Mouse (Mus musculus) embryonic facial prominence, embryonic 10.5 days (tissue): ENCODE measurements around the gene Fgfr2. TPM values are rescaled to one million over a fixed set of nuclear protein-coding genes. Genes with fewer than 3 reads are reported as not detected.
"Not testable (repeated sequence)": the region's sequence is repeated elsewhere in the genome, so short reads cannot be mapped to it uniquely, and the experiment has no call there.

Experiments used
- DNase-seq: peaks from one replicate; pipeline ENCODE4 v3.0.0-alpha.2; 2017; ENCODE audit warnings: low spot score
- H3K27ac ChIP-seq: fragments of 300-500 bp; sonication (generic); replicated peaks from 2 replicates; pipeline ENCODE4 v1.5.1; 2016; ENCODE audit warnings: mild to moderate bottlenecking
- H3K27me3 ChIP-seq: fragments of 300-500 bp; sonication (generic); replicated peaks from 2 replicates; pipeline ENCODE4 v1.6.1; 2016; ENCODE audit warnings: low read depth, mild to moderate bottlenecking; ENCODE audit not compliant: poor library complexity, severe bottlenecking
- H3K36me3 ChIP-seq: fragments of 300-500 bp; sonication (generic); replicated peaks from 2 replicates; pipeline ENCODE4 v1.6.1; 2016; ENCODE audit warnings: mild to moderate bottlenecking, moderate library complexity
- H3K4me1 ChIP-seq: fragments of 300-500 bp; sonication (generic); 2 replicates; pipeline ENCODE4 v1.6.1; 2016
- H3K4me3 ChIP-seq: fragments of 300-500 bp; sonication (generic); 2 replicates; pipeline ENCODE4 v1.5.1; 2016; ENCODE audit warnings: mild to moderate bottlenecking, moderate library complexity
- H3K9me3 ChIP-seq: fragments of 300-500 bp; sonication (generic); 2 replicates; pipeline ENCODE4 v1.6.1; 2016; ENCODE audit warnings: mild to moderate bottlenecking
- WGBS: fragments of 180-500 bp; shearing (Covaris S2); methylation state at CpG from one replicate; pipeline ENCODE4 v1.1.7; 2016; 5-methylcytosine and 5-hydroxymethylcytosine counted together
- polyA plus RNA-seq: library from polyadenylated mRNA; unstranded; fragments of >200 nt; fragmentation: Nextera tagmentation; extraction: Ambion mirVana; gene quantifications from 2 replicates; pipeline ENCODE4 v1.2.1, GENCODE M21; 2016

The Fgfr2 gene
- polyA plus RNA-seq, 1 experiment from 2014 or later = 74.3 TPM

- WGBS = 96% methylated on average over 15 of the region's 15 CpGs
- H3K27me3 ChIP-seq, H3K4me3 ChIP-seq, H3K9me3 ChIP-seq, H3K4me1 ChIP-seq, DNase-seq, H3K27ac ChIP-seq: not testable (repeated sequence)
- peaks cover 78% of the 10 kb centered on the region for H3K36me3 ChIP-seq
These were observed 2592.0 kb downstream of the Fgfr2 start for GRCm38 (mm10) chr7:130531138-130531537.

GRCm38 (mm10) chr7:130527306-130527705 lies 2595.8 kb downstream of the Fgfr2 start:
- DNase-seq = no peak
- Histone ChIP-seq H3K36me3 (peaks cover 42% of the 10 kb centered on the region), H3K9me3 (no peaks in the 10 kb centered on the region), H3K27ac (no peak overlapping the region), H3K27me3 (no peaks in the 10 kb centered on the region), H3K4me1 (no peaks in the 10 kb centered on the region), H3K4me3 (no peak overlapping the region)
- WGBS = 91% methylated on average over 9 of the region's 9 CpGs

- peaks cover 12% of the 10 kb centered on the region for H3K4me1 ChIP-seq
- H3K9me3 ChIP-seq = no peaks in the 10 kb centered on the region
- no peak overlapping the region for H3K27ac ChIP-seq
- WGBS = 93% methylated on average over 8 of the region's 8 CpGs
- peaks cover 4% of the 10 kb centered on the region for H3K36me3 ChIP-seq
- no peak for DNase-seq
- H3K27me3 ChIP-seq = no peaks in the 10 kb centered on the region
- H3K4me3 ChIP-seq = no peak overlapping the region
These were observed 2599.7 kb downstream of the Fgfr2 start for GRCm38 (mm10) chr7:130523451-130523850.

- H3K4me3 ChIP-seq = no peak overlapping the region
- no peaks in the 10 kb centered on the region for H3K27me3 ChIP-seq
- H3K36me3 ChIP-seq = no peaks in the 10 kb centered on the region
- H3K4me1 ChIP-seq = peaks cover 21% of the 10 kb centered on the region
- WGBS = 86% methylated on average over 14 of the region's 14 CpGs
- no peaks in the 10 kb centered on the region for H3K9me3 ChIP-seq
- DNase-seq = no peak
- H3K27ac ChIP-seq = peak overlapping the region; percentile 98; the same call in 1 of the 2 replicates
These were observed 2602.2 kb downstream of the Fgfr2 start for GRCm38 (mm10) chr7:130520812-130521422.

GRCm38 (mm10) chr7:130520049-130520425 lies 2603.1 kb downstream of the Fgfr2 start, which contains the start of gene Ate1:
Gene Ate1 (minus strand): TSS chr7:130520369.
- H3K4me1 ChIP-seq = peaks cover 21% of the 10 kb centered on the region
- no peaks in the 10 kb centered on the region for H3K9me3 ChIP-seq
- no peak for DNase-seq
- H3K4me3 ChIP-seq = peak within 1 kb of the TSS; percentile 79
- no peaks in the 10 kb centered on the region for H3K27me3 ChIP-seq
- peak within 1 kb of the TSS; percentile 98 for H3K27ac ChIP-seq
- peaks cover 3% of the 10 kb centered on the region for H3K36me3 ChIP-seq
- WGBS = 21% methylated on average over 20 of the region's 20 CpGs

GRCm38 (mm10) chr7:130519096-130520048 lies 2603.8 kb downstream of the Fgfr2 start:
- H3K27ac ChIP-seq = peak overlapping the region; percentile 98
- no peaks in the 10 kb centered on the region for H3K27me3 ChIP-seq
- peaks cover 21% of the 10 kb centered on the region for H3K4me1 ChIP-seq
- H3K9me3 ChIP-seq = no peaks in the 10 kb centered on the region
- DNase-seq = peak; percentile 99
- H3K36me3 ChIP-seq = peaks cover 9% of the 10 kb centered on the region
- WGBS = under 1% methylated on average over 90 of the region's 90 CpGs
- H3K4me3 ChIP-seq = peak overlapping the region; percentile 79

GRCm38 (mm10) chr7:130518213-130519095 lies 2604.7 kb downstream of the Fgfr2 start:
- H3K4me3 ChIP-seq = peak overlapping the region; percentile 79
- no peaks in the 10 kb centered on the region for H3K9me3 ChIP-seq
- no peak for DNase-seq
- H3K4me1 ChIP-seq = peaks cover 21% of the 10 kb centered on the region
- 42% methylated on average over 26 of the region's 26 CpGs for WGBS
- H3K36me3 ChIP-seq = peaks cover 18% of the 10 kb centered on the region
- H3K27me3 ChIP-seq = no peaks in the 10 kb centered on the region
- peak overlapping the region; percentile 98 for H3K27ac ChIP-seq

- H3K36me3 ChIP-seq = peaks cover 95% of the 10 kb centered on the region
- WGBS = 91% methylated on average over 5 of the region's 5 CpGs
These were observed 2612.9 kb downstream of the Fgfr2 start for GRCm38 (mm10) chr7:130510243-130510642.

GRCm38 (mm10) chr7:130503006-130503405 lies 2620.1 kb downstream of the Fgfr2 start:
- Histone ChIP-seq H3K4me1 (no peaks in the 10 kb centered on the region), H3K27ac (no peak overlapping the region), H3K9me3 (no peaks in the 10 kb centered on the region), H3K4me3 (no peak overlapping the region), H3K36me3 (peaks cover 82% of the 10 kb centered on the region), H3K27me3 (no peaks in the 10 kb centered on the region)
- DNase-seq = no peak
- WGBS = 93% methylated on average over 5 of the region's 5 CpGs

More at GRCm38 (mm10) chr7:130510243-130510642, 2612.9 kb downstream of the Fgfr2 start:
- no peaks in the 10 kb centered on the region for H3K9me3 ChIP-seq
- H3K27ac ChIP-seq = no peak overlapping the region
- DNase-seq = no peak
- H3K4me3 ChIP-seq = no peak overlapping the region
- no peaks in the 10 kb centered on the region for H3K4me1 ChIP-seq
- H3K27me3 ChIP-seq = no peaks in the 10 kb centered on the region

- Histone ChIP-seq H3K4me3 (no peak overlapping the region), H3K27me3 (no peaks in the 10 kb centered on the region), H3K9me3 (no peaks in the 10 kb centered on the region), H3K36me3 (peaks cover 73% of the 10 kb centered on the region), H3K27ac (no peak overlapping the region), H3K4me1 (0 out of 2 replicates have a peak, but pooled peaks cover 2% of the 10 kb centered on the region)
- 84% methylated on average over 1 of the region's 1 CpGs for WGBS
- no peak for DNase-seq
These were observed 2621.7 kb downstream of the Fgfr2 start for GRCm38 (mm10) chr7:130501499-130501898.

- 0 out of 2 replicates have a peak, but pooled peaks cover 2% of the 10 kb centered on the region for H3K4me1 ChIP-seq
- H3K27me3 ChIP-seq = no peaks in the 10 kb centered on the region
- no peak overlapping the region for H3K27ac ChIP-seq
- H3K36me3 ChIP-seq = peaks cover 47% of the 10 kb centered on the region
- no peaks in the 10 kb centered on the region for H3K9me3 ChIP-seq
- no peak for DNase-seq
- H3K4me3 ChIP-seq = no peak overlapping the region
- 81% methylated on average over 3 of the region's 3 CpGs for WGBS
These were observed 2629.8 kb downstream of the Fgfr2 start for GRCm38 (mm10) chr7:130493346-130493745.

- Histone ChIP-seq H3K27me3 (no peaks in the 10 kb centered on the region), H3K27ac (no peak overlapping the region), H3K4me1 (no peaks in the 10 kb centered on the region), H3K9me3 (peaks cover 10% of the 10 kb centered on the region; the same call in 1 of the 2 replicates), H3K36me3 (peaks cover 52% of the 10 kb centered on the region), H3K4me3 (no peak overlapping the region)
- DNase-seq = no peak
These were observed 2631.1 kb downstream of the Fgfr2 start for GRCm38 (mm10) chr7:130492026-130492425.
